Mouse (Mus musculus): ENCODE results near the gene Mbtd1. TPM values are rescaled to one million over a fixed set of nuclear protein-coding genes. Genes with fewer than 3 reads are reported as not detected.
"Not testable (repeated sequence)": the region's sequence is repeated elsewhere in the genome, so short reads cannot be mapped to it uniquely, and the experiment has no call there.

Mbtd1 gene
- polyA plus RNA-seq, 1 experiment from 2014 or later: 28.8 TPM

- Histone ChIP-seq H3K4me2 (peak overlapping the region; percentile 87), H3K9ac (peak overlapping the region; percentile 96), H3K4me3 (peak overlapping the region; percentile 93), H3K27me3 (no peaks in the 10 kb centered on the region), H3K36me3 (0 out of 2 replicates have a peak, but pooled peaks cover under 1% of the 10 kb centered on the region), H3K27ac (peak overlapping the region; percentile 88), H3K4me1 (peaks cover 23% of the 10 kb centered on the region), H3K9me3 (no peaks in the 10 kb centered on the region)
- under 1% methylated on average over 31 of the region's 34 CpGs for WGBS
- ATAC-seq (ENCODE audit: borderline replicate concordance, extremely low read depth, low FRiP score, low TSS enrichment): no peak
Measured at GRCm38 (mm10) chr11:93886411-93887079, 893 bp downstream of the Mbtd1 start.

DNA sequence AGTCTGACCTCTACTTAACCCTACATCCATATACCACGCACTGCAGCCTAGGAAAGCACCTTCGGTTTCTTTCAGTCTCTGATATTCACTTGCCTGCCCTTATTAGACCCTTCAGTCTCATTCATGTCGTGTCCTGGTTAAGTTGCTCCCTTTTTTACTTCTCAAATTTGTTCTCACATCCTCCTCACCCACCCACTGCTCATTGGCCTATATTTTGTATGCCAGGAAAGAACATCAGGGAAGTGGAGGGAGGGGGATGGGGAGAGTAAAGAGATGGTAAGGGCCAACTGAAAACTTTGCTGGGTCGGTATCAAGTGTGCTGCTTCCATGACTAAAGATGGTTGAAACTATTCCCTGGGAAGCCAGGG, 1.4 kb downstream of the Mbtd1 start:
- H3K9ac ChIP-seq: peak overlapping the region; percentile 96
- 0 out of 2 replicates have a peak, but pooled peaks cover 6% of the 10 kb centered on the region for H3K36me3 ChIP-seq
- peak overlapping the region; percentile 88; the same call in 1 of the 2 replicates for H3K27ac ChIP-seq
- peak overlapping the region; percentile 93 for H3K4me3 ChIP-seq
- H3K4me2 ChIP-seq: peak overlapping the region; percentile 87
- no peak for ATAC-seq (ENCODE audit: borderline replicate concordance, extremely low read depth, low FRiP score, low TSS enrichment)
- no peaks in the 10 kb centered on the region for H3K9me3 ChIP-seq
- no peaks in the 10 kb centered on the region for H3K27me3 ChIP-seq
- WGBS: under 1% methylated on average over 4 of the region's 4 CpGs
- peaks cover 23% of the 10 kb centered on the region for H3K4me1 ChIP-seq

GRCm38 (mm10) chr11:93897732-93898131, 12.1 kb downstream of the Mbtd1 start:
- Histone ChIP-seq H3K36me3 (peaks cover 2% of the 10 kb centered on the region; the same call in 1 of the 2 replicates), H3K27ac (no peak overlapping the region), H3K4me3 (no peak overlapping the region), H3K4me2 (no peak overlapping the region), H3K4me1 (no peaks in the 10 kb centered on the region), H3K27me3 (no peaks in the 10 kb centered on the region), H3K9me3 (no peaks in the 10 kb centered on the region), H3K9ac (no peak overlapping the region)
- ATAC-seq (ENCODE audit: borderline replicate concordance, extremely low read depth, low FRiP score, low TSS enrichment): no peak
- 68% methylated on average over 3 of the region's 3 CpGs for WGBS

GRCm38 (mm10) chr11:93906834-93907233, 21.2 kb downstream of the Mbtd1 start:
- 77% methylated on average over 4 of the region's 4 CpGs for WGBS
- H3K36me3 ChIP-seq: peaks cover 49% of the 10 kb centered on the region

DNA sequence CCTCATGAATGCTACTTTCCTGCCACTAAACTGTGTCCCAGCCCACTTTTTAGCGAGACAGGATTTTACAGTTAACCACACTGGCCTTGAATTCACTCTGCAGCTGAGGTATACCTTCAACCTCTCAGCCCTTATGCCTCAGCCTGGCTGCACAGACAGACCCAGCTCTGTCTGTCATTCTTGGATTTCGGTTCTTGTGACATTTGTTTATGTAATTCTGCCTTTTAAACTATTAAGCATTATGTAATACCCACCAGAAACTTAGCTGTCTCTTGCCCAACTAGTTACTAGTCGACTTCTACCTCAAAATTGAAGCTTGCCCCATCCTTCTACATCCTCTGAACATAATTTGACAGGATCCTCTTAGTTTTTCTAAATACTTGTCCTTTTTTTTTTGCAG, 22.2 kb downstream of the Mbtd1 start:
- no peaks in the 10 kb centered on the region for H3K9me3 ChIP-seq

More at GRCm38 (mm10) chr11:93906834-93907233, 21.2 kb downstream of the Mbtd1 start:
- no peak for ATAC-seq (ENCODE audit: borderline replicate concordance, extremely low read depth, low FRiP score, low TSS enrichment)
- no peak overlapping the region for H3K4me3 ChIP-seq
- no peak overlapping the region for H3K4me2 ChIP-seq
- H3K9ac ChIP-seq: no peak overlapping the region
- no peaks in the 10 kb centered on the region for H3K9me3 ChIP-seq
- H3K4me1 ChIP-seq: no peaks in the 10 kb centered on the region
- H3K27ac ChIP-seq: no peak overlapping the region
- no peaks in the 10 kb centered on the region for H3K27me3 ChIP-seq

GRCm38 (mm10) chr11:93908829-93909228, 23.2 kb downstream of the Mbtd1 start:
- H3K27ac ChIP-seq: no peak overlapping the region
- peaks cover 55% of the 10 kb centered on the region for H3K36me3 ChIP-seq
- no peak for ATAC-seq (ENCODE audit: borderline replicate concordance, extremely low read depth, low FRiP score, low TSS enrichment)
- H3K9me3 ChIP-seq: no peaks in the 10 kb centered on the region
- no peak overlapping the region for H3K9ac ChIP-seq
- H3K4me1 ChIP-seq: no peaks in the 10 kb centered on the region
- H3K27me3 ChIP-seq: no peaks in the 10 kb centered on the region
- no peak overlapping the region for H3K4me2 ChIP-seq
- H3K4me3 ChIP-seq: no peak overlapping the region
- WGBS: 86% methylated on average over 9 of the region's 9 CpGs

More for the DNA sequence above, 22.2 kb downstream of the Mbtd1 start:
- no peaks in the 10 kb centered on the region for H3K27me3 ChIP-seq
- no peak overlapping the region for H3K9ac ChIP-seq
- H3K4me1 ChIP-seq: no peaks in the 10 kb centered on the region
- H3K27ac ChIP-seq: no peak overlapping the region
- no peak for ATAC-seq (ENCODE audit: borderline replicate concordance, extremely low read depth, low FRiP score, low TSS enrichment)
- 72% methylated on average over 3 of the region's 3 CpGs for WGBS
- H3K36me3 ChIP-seq: peaks cover 50% of the 10 kb centered on the region
- H3K4me2 ChIP-seq: no peak overlapping the region
- no peak overlapping the region for H3K4me3 ChIP-seq

- H3K4me1 ChIP-seq: no peaks in the 10 kb centered on the region
- WGBS: 86% methylated on average over 3 of the region's 3 CpGs
- H3K36me3 ChIP-seq: peaks cover 51% of the 10 kb centered on the region
- no peaks in the 10 kb centered on the region for H3K27me3 ChIP-seq
- no peak overlapping the region for H3K9ac ChIP-seq
- ATAC-seq (ENCODE audit: borderline replicate concordance, extremely low read depth, low FRiP score, low TSS enrichment): no peak
- no peak overlapping the region for H3K4me2 ChIP-seq
- no peaks in the 10 kb centered on the region for H3K9me3 ChIP-seq
- H3K27ac ChIP-seq: no peak overlapping the region
- H3K4me3 ChIP-seq: no peak overlapping the region
Measured at GRCm38 (mm10) chr11:93911603-93912002, 26.0 kb downstream of the Mbtd1 start.

DNA sequence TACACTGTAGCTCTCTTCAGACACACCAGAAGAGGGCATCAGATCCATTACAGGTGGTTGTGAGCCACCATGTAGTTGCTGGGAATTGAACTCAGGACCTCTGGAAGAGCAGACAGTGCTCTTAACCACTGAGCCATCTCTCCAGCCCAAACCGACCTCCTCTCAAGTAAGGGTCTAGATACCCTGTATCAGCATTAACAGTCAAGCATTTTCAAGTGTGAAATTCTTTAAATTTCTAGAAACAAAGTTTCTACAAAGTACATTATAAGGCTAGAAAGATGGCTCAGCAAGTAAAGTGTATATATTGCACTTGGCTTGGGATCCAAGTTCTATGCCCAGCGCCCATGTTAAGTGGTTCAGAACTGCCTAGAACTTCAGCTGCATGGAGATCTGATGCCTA, 29.4 kb downstream of the Mbtd1 start:
- H3K9me3 ChIP-seq; H3K27me3 ChIP-seq; H3K4me1 ChIP-seq; H3K4me3 ChIP-seq; H3K27ac ChIP-seq; H3K4me2 ChIP-seq; H3K9ac ChIP-seq; ATAC-seq (ENCODE audit: borderline replicate concordance, extremely low read depth, low FRiP score, low TSS enrichment): not testable (repeated sequence)
- H3K36me3 ChIP-seq: peaks cover 50% of the 10 kb centered on the region
- 86% methylated on average over 2 of the region's 2 CpGs for WGBS

DNA sequence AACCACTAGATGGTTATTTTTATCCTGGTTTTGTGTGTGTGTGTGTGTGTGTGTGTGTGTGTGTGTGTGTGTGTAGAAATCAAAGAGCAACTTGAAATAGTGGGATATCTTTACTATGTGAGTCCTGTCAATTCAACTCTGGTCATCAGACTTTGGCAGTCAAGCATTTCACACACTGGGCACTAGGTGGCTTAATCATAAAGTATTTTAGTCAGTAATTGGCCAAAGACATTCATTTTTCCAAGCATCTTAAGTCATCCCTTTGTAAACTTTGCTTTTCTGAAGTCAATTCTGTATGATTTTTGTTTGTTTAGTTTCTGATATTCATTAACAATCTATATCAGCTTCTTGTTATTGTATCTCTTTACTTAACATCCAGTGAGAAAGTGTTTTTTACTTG, 43.5 kb downstream of the Mbtd1 start:
- ATAC-seq (ENCODE audit: borderline replicate concordance, extremely low read depth, low FRiP score, low TSS enrichment): no peak
- Histone ChIP-seq H3K36me3 (peaks cover 71% of the 10 kb centered on the region), H3K4me3 (no peak overlapping the region), H3K27ac (no peak overlapping the region), H3K9ac (no peak overlapping the region), H3K4me1 (no peaks in the 10 kb centered on the region), H3K27me3 (no peaks in the 10 kb centered on the region), H3K4me2 (no peak overlapping the region), H3K9me3 (no peaks in the 10 kb centered on the region)

- no peak for ATAC-seq (ENCODE audit: borderline replicate concordance, extremely low read depth, low FRiP score, low TSS enrichment)
- H3K4me2 ChIP-seq: no peak overlapping the region
- no peak overlapping the region for H3K4me3 ChIP-seq
- no peaks in the 10 kb centered on the region for H3K9me3 ChIP-seq
- no peaks in the 10 kb centered on the region for H3K27me3 ChIP-seq
- H3K36me3 ChIP-seq: peaks cover 28% of the 10 kb centered on the region
- no peaks in the 10 kb centered on the region for H3K4me1 ChIP-seq
- H3K9ac ChIP-seq: no peak overlapping the region
- H3K27ac ChIP-seq: no peak overlapping the region
- 75% methylated on average over 2 of the region's 2 CpGs for WGBS
Measured at GRCm38 (mm10) chr11:93940906-93941305, 55.3 kb downstream of the Mbtd1 start.

DNA sequence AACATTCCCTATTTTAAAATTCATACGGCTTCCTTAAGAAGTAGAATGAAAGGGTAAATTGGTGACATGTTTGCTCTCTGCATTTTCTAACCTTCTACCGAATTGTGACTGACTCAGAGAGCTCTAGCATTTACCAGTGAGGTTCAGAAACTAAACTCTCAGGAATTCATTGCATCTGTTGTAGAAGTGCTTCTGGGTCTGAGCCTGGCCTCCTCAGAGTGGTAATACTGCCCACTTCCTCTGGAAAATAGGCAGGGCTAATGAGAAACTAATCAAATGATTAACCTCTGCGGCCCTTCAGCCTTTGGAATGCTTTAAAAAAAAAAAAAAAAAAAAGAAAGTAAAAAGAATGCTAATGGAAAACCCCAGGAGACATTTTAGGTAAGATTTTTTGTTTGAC, 59.3 kb downstream of the Mbtd1 start:
- no peaks in the 10 kb centered on the region for H3K27me3 ChIP-seq
- no peak overlapping the region for H3K4me2 ChIP-seq
- H3K4me1 ChIP-seq: no peaks in the 10 kb centered on the region
- ATAC-seq (ENCODE audit: borderline replicate concordance, extremely low read depth, low FRiP score, low TSS enrichment): no peak
- no peak overlapping the region for H3K4me3 ChIP-seq
- peaks cover 36% of the 10 kb centered on the region for H3K36me3 ChIP-seq
- no peaks in the 10 kb centered on the region for H3K9me3 ChIP-seq
- 79% methylated on average over 3 of the region's 3 CpGs for WGBS
- H3K27ac ChIP-seq: no peak overlapping the region
- H3K9ac ChIP-seq: no peak overlapping the region

GRCm38 (mm10) chr11:93948887-93949567, 63.4 kb downstream of the Mbtd1 start:
- H3K36me3 ChIP-seq: peaks cover 45% of the 10 kb centered on the region
- no peaks in the 10 kb centered on the region for H3K9me3 ChIP-seq
- H3K4me3 ChIP-seq: no peak overlapping the region
- no peaks in the 10 kb centered on the region for H3K27me3 ChIP-seq
- ATAC-seq (ENCODE audit: borderline replicate concordance, extremely low read depth, low FRiP score, low TSS enrichment): no peak
- H3K9ac ChIP-seq: no peak overlapping the region
- H3K27ac ChIP-seq: no peak overlapping the region
- no peak overlapping the region for H3K4me2 ChIP-seq
- peaks cover 7% of the 10 kb centered on the region for H3K4me1 ChIP-seq
- WGBS: 83% methylated on average over 9 of the region's 9 CpGs

Data from lung, embryonic 15.5 days (tissue).